Mouse (Mus musculus) neural tube, embryonic 13.5 days (tissue): Measurements from ENCODE around the gene C2. TPM values are rescaled to one million over a fixed set of nuclear protein-coding genes. Genes with fewer than 3 reads are reported as not detected.

ENCODE experiments used
- ATAC-seq: fragments of 200-750 bp; cut with Nextera tagmentation; 2 replicates; pipeline ENCODE4 v1.8.0; 2017; ENCODE audit warnings: low read depth, mild to moderate bottlenecking, moderate TSS enrichment, moderate library complexity
- H3K27ac ChIP-seq: fragments of 300-500 bp; sonication (generic); replicated peaks from 2 replicates; pipeline ENCODE4 v1.5.1; 2015; ENCODE audit warnings: moderate library complexity, mild to moderate bottlenecking, inconsistent platforms
- H3K27me3 ChIP-seq: fragments of 300-500 bp; sonication (generic); 2 replicates; pipeline ENCODE4 v1.6.1; 2015; ENCODE audit warnings: mild to moderate bottlenecking, inconsistent platforms
- H3K36me3 ChIP-seq: fragments of 300-500 bp; sonication (generic); 2 replicates; pipeline ENCODE4 v1.6.1; 2015; ENCODE audit warnings: mild to moderate bottlenecking, inconsistent platforms
- H3K4me1 ChIP-seq: fragments of 300-500 bp; sonication (generic); replicated peaks from 2 replicates; pipeline ENCODE4 v1.6.1; 2015; ENCODE audit warnings: inconsistent platforms
- H3K4me2 ChIP-seq: fragments of 300-500 bp; sonication (generic); 2 replicates; pipeline ENCODE4 v1.6.1; 2015; ENCODE audit warnings: inconsistent platforms, mild to moderate bottlenecking, moderate library complexity
- H3K4me3 ChIP-seq: fragments of 300-500 bp; sonication (generic); 2 replicates; pipeline ENCODE4 v1.5.1; 2015; ENCODE audit warnings: mild to moderate bottlenecking, inconsistent platforms
- H3K9ac ChIP-seq: fragments of 300-500 bp; sonication (generic); 2 replicates; pipeline ENCODE4 v1.6.1; 2015; ENCODE audit warnings: moderate library complexity, mild to moderate bottlenecking, inconsistent platforms
- H3K9me3 ChIP-seq: fragments of 300-500 bp; sonication (generic); 2 replicates; pipeline ENCODE4 v1.6.1; 2016; ENCODE audit warnings: inconsistent platforms
- WGBS: fragments of 180-500 bp; shearing (Covaris S2); methylation state at CpG from one replicate; pipeline ENCODE4 v1.1.7; 2015; 5-methylcytosine and 5-hydroxymethylcytosine counted together
- polyA plus RNA-seq: library from polyadenylated mRNA; unstranded; fragments of >200 nt; fragmentation: Nextera tagmentation; extraction: Ambion mirVana; gene quantifications from 2 replicates; pipeline ENCODE4 v1.2.1, GENCODE M21; 2015

Gene C2
- polyA plus RNA-seq, 1 experiment from 2014 or later: 0.99 TPM

- no peak overlapping the region for H3K4me3 ChIP-seq
- no peak overlapping the region for H3K27ac ChIP-seq
- 98% methylated on average over 2 of the region's 2 CpGs for WGBS
- no peaks in the 10 kb centered on the region for H3K27me3 ChIP-seq
- no peak overlapping the region for H3K9ac ChIP-seq
- no peak for ATAC-seq
- H3K36me3 ChIP-seq: peaks cover 7% of the 10 kb centered on the region
- H3K9me3 ChIP-seq: no peaks in the 10 kb centered on the region
- no peak overlapping the region for H3K4me2 ChIP-seq
- peaks cover 20% of the 10 kb centered on the region for H3K4me1 ChIP-seq
Observed at GRCm38 (mm10) chr17:34891377-34891776, 6.7 kb downstream of the C2 start.

- 91% methylated on average over 12 of the region's 12 CpGs for WGBS
- H3K9ac ChIP-seq: no peak overlapping the region
- H3K4me1 ChIP-seq: peaks cover 8% of the 10 kb centered on the region
- no peaks in the 10 kb centered on the region for H3K9me3 ChIP-seq
- H3K4me2 ChIP-seq: no peak overlapping the region
- H3K4me3 ChIP-seq: no peak overlapping the region
- ATAC-seq: no peak
- no peaks in the 10 kb centered on the region for H3K27me3 ChIP-seq
- H3K27ac ChIP-seq: no peak overlapping the region
- no peaks in the 10 kb centered on the region for H3K36me3 ChIP-seq
Observed at GRCm38 (mm10) chr17:34890074-34890743, 7.9 kb downstream of the C2 start.

- Histone ChIP-seq H3K36me3 (no peaks in the 10 kb centered on the region), H3K27ac (no peak overlapping the region), H3K4me2 (no peak overlapping the region), H3K4me1 (no peaks in the 10 kb centered on the region), H3K4me3 (no peak overlapping the region), H3K27me3 (no peaks in the 10 kb centered on the region), H3K9ac (no peak overlapping the region), H3K9me3 (no peaks in the 10 kb centered on the region)
- ATAC-seq: no peak
- WGBS: 88% methylated on average over 5 of the region's 5 CpGs
Observed at GRCm38 (mm10) chr17:34887942-34888341, 10.1 kb downstream of the C2 start.

DNA sequence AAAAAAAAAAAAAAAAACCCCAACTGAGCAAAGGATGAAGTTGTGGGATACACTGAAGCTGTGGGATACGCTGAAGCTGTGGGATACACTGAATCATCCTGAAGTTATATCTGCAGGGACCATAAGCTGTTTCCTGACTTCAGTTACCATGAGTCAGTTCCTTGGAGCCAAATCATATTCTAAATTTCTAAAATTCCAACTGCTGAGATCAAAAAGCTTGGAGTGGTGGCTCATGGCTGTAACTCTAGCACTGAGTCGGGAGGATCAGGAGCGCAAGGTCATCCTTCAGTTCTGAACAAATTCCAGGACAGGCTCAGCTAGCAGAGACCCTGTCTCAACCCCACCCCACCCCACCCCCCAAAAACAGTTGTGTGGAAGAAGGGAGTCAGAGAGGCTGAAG is 12.4 kb downstream of the C2 start:
- WGBS: 90% methylated on average over 3 of the region's 3 CpGs
- Histone ChIP-seq H3K4me2 (no peak overlapping the region), H3K27me3 (peaks cover 12% of the 10 kb centered on the region), H3K9me3 (no peaks in the 10 kb centered on the region), H3K4me3 (no peak overlapping the region), H3K9ac (no peak overlapping the region), H3K4me1 (no peaks in the 10 kb centered on the region), H3K27ac (no peak overlapping the region), H3K36me3 (no peaks in the 10 kb centered on the region)
- no peak for ATAC-seq

GRCm38 (mm10) chr17:34884704-34885103 is 13.4 kb downstream of the C2 start:
- no peaks in the 10 kb centered on the region for H3K36me3 ChIP-seq
- no peak overlapping the region for H3K9ac ChIP-seq
- H3K27ac ChIP-seq: no peak overlapping the region
- no peak overlapping the region for H3K4me3 ChIP-seq
- H3K4me2 ChIP-seq: no peak overlapping the region
- H3K4me1 ChIP-seq: no peaks in the 10 kb centered on the region
- WGBS: 86% methylated on average over 6 of the region's 6 CpGs
- peaks cover 12% of the 10 kb centered on the region for H3K27me3 ChIP-seq
- no peak for ATAC-seq
- no peaks in the 10 kb centered on the region for H3K9me3 ChIP-seq

GRCm38 (mm10) chr17:34883332-34883731 is 14.7 kb downstream of the C2 start:
- WGBS: 68% methylated on average over 3 of the region's 3 CpGs
- Histone ChIP-seq H3K4me1 (no peaks in the 10 kb centered on the region), H3K4me3 (no peak overlapping the region), H3K27ac (no peak overlapping the region), H3K9me3 (no peaks in the 10 kb centered on the region), H3K9ac (no peak overlapping the region), H3K4me2 (no peak overlapping the region), H3K27me3 (peaks cover 12% of the 10 kb centered on the region), H3K36me3 (no peaks in the 10 kb centered on the region)
- ATAC-seq: no peak

DNA sequence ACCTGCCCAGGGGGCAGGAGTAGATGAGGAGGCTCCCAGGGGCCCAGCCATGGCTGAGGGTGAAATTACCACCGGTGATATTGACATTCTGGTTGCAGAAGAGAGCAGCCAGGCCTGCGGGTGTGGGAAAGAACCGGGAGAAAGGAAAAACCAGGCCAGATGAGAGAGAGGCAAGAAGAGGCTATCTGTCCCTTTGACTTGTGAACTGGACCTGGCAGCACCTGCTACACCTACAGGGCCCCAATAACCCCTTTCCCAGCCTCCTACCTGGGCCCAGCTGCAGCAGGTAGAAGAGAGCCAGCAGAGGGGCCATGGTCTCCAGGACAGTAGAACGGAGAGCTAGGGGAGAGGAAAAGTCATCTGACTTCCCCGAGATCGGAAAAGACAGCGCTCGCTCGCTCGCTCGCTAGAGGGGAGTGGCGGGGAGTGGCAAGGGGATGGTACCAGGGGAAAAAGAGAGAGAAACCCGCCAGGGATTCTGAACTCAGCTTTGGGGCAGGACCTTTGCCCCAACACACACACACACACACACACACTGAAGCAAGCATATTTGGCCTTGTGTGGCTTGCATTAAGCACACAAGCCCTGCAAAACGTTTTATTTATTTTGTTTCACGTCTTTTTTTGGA is 16.3 kb downstream of the C2 start, which contains the start of gene Gm20547:
TSS of gene Gm20547 (minus strand) at position 360 of the 628 bp plus-strand sequence.
- ATAC-seq: no peak
- H3K9ac ChIP-seq: peak within 1 kb of the TSS; percentile 45; the same call in 1 of the 2 replicates
- no peaks in the 10 kb centered on the region for H3K9me3 ChIP-seq
- H3K4me2 ChIP-seq: peak within 1 kb of the TSS; percentile 22; the same call in 1 of the 2 replicates
- no peaks in the 10 kb centered on the region for H3K36me3 ChIP-seq
- no peaks in the 10 kb centered on the region for H3K4me1 ChIP-seq
- no peak within 1 kb of the TSS for H3K4me3 ChIP-seq
- WGBS: 9% methylated on average over 15 of the region's 15 CpGs
- no peak within 1 kb of the TSS for H3K27ac ChIP-seq
- H3K27me3 ChIP-seq: peaks cover 12% of the 10 kb centered on the region

GRCm38 (mm10) chr17:34881166-34881565 is 16.9 kb downstream of the C2 start:
- Histone ChIP-seq H3K36me3 (no peaks in the 10 kb centered on the region), H3K27ac (no peak overlapping the region), H3K9ac (no peak overlapping the region), H3K27me3 (peaks cover 12% of the 10 kb centered on the region), H3K9me3 (no peaks in the 10 kb centered on the region), H3K4me3 (no peak overlapping the region), H3K4me2 (no peak overlapping the region), H3K4me1 (no peaks in the 10 kb centered on the region)
- no peak for ATAC-seq

- 67% methylated on average over 11 of the region's 11 CpGs for WGBS
- H3K27me3 ChIP-seq: peaks cover 12% of the 10 kb centered on the region
- no peaks in the 10 kb centered on the region for H3K36me3 ChIP-seq
- no peak within 1 kb of the TSS for H3K4me2 ChIP-seq
- ATAC-seq: no peak
- no peak within 1 kb of the TSS for H3K27ac ChIP-seq
- no peaks in the 10 kb centered on the region for H3K4me1 ChIP-seq
- no peak within 1 kb of the TSS for H3K9ac ChIP-seq
- no peak within 1 kb of the TSS for H3K4me3 ChIP-seq
- H3K9me3 ChIP-seq: no peaks in the 10 kb centered on the region
Observed at GRCm38 (mm10) chr17:34879336-34879879, 18.7 kb downstream of the C2 start, which contains the start of gene Zbtb12. Gene Zbtb12, plus strand, starts transcription at chr17:34879483.

DNA sequence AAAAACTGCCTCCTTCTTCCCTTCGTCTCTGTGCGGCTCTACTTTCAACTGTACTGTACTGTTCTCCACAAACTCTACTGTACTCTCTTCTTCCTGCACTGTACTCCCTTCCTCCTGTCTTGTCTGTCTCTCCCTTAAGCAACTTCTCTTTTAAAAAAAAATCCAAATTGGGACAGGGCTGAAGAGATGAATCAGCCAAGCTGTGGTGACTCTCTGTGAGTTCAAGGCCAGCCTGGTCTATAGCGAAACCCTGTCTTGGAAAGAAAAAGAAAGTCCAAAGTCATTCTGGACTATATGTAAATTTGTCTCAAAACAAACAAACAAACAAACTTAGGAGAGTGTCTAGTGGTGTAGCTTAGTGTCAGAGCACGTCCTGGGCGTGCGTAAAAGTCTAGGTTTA is 23.7 kb downstream of the C2 start:
- H3K4me3 ChIP-seq: no peak overlapping the region
- no peaks in the 10 kb centered on the region for H3K4me1 ChIP-seq
- H3K4me2 ChIP-seq: no peak overlapping the region
- no peaks in the 10 kb centered on the region for H3K27me3 ChIP-seq
- no peak for ATAC-seq
- H3K36me3 ChIP-seq: no peaks in the 10 kb centered on the region
- no peak overlapping the region for H3K27ac ChIP-seq
- 88% methylated on average over 6 of the region's 6 CpGs for WGBS
- no peaks in the 10 kb centered on the region for H3K9me3 ChIP-seq
- H3K9ac ChIP-seq: no peak overlapping the region

GRCm38 (mm10) chr17:34865981-34866380 is 32.1 kb downstream of the C2 start:
- no peak overlapping the region for H3K27ac ChIP-seq
- H3K4me2 ChIP-seq: no peak overlapping the region
- no peak overlapping the region for H3K9ac ChIP-seq
- no peaks in the 10 kb centered on the region for H3K9me3 ChIP-seq
- H3K36me3 ChIP-seq: no peaks in the 10 kb centered on the region
- H3K4me3 ChIP-seq: no peak overlapping the region
- H3K27me3 ChIP-seq: no peaks in the 10 kb centered on the region
- no peaks in the 10 kb centered on the region for H3K4me1 ChIP-seq
- 68% methylated on average over 7 of the region's 7 CpGs for WGBS
- ATAC-seq: no peak

GRCm38 (mm10) chr17:34862416-34863081 is 35.5 kb downstream of the C2 start, which contains the start of gene Cfb:
Gene Cfb, minus strand, starts transcription at chr17:34862518.
- Histone ChIP-seq H3K36me3 (peaks cover 8% of the 10 kb centered on the region), H3K9ac (no peak within 1 kb of the TSS), H3K4me2 (no peak within 1 kb of the TSS), H3K27ac (no peak within 1 kb of the TSS), H3K9me3 (no peaks in the 10 kb centered on the region), H3K27me3 (no peaks in the 10 kb centered on the region), H3K4me1 (no peaks in the 10 kb centered on the region), H3K4me3 (no peak within 1 kb of the TSS)
- ATAC-seq: no peak
- 68% methylated on average over 8 of the region's 8 CpGs for WGBS
